Mouse (Mus musculus) kidney, postnatal 0 days (tissue): ENCODE data around the gene Tns3. TPM values are rescaled to one million over a fixed set of nuclear protein-coding genes. Genes with fewer than 3 reads are reported as not detected.

ENCODE experiments used
- ATAC-seq: fragments of 200-750 bp; cut with Nextera tagmentation; replicated peaks from 2 replicates; pipeline ENCODE4 v1.8.0; 2017; ENCODE audit warnings: low read depth, moderate number of reproducible peaks, moderate TSS enrichment, moderate library complexity; ENCODE audit not compliant: low FRiP score
- DNase-seq: peaks from one replicate; pipeline ENCODE4 v3.0.0-alpha.2; 2016; ENCODE audit warnings: low spot score
- H3K27ac ChIP-seq: fragments of 300-500 bp; sonication (generic); 2 replicates; pipeline ENCODE4 v1.5.1; 2014; ENCODE audit warnings: mild to moderate bottlenecking
- H3K27me3 ChIP-seq: fragments of 300-500 bp; sonication (generic); 2 replicates; pipeline ENCODE4 v1.6.1; 2014; ENCODE audit warnings: low read length, mixed read lengths; ENCODE audit not compliant: insufficient read depth
- H3K36me3 ChIP-seq: fragments of 300-500 bp; sonication (generic); 2 replicates; pipeline ENCODE4 v1.6.1; 2014; ENCODE audit warnings: low read length, mixed read lengths; ENCODE audit not compliant: insufficient read depth
- H3K4me1 ChIP-seq: fragments of 300-500 bp; sonication (generic); replicated peaks from 2 replicates; pipeline ENCODE4 v1.6.1; 2014; ENCODE audit warnings: antibody characterized with exemption, low read length, mixed read lengths; ENCODE audit not compliant: insufficient read depth
- H3K4me2 ChIP-seq: fragments of 300-500 bp; sonication (generic); 2 replicates; pipeline ENCODE4 v1.6.1; 2014; ENCODE audit warnings: mild to moderate bottlenecking, low read length, moderate library complexity, mixed read lengths
- H3K4me3 ChIP-seq: fragments of 300-500 bp; sonication (generic); replicated peaks from 2 replicates; pipeline ENCODE4 v1.5.1; 2014; ENCODE audit warnings: low read depth, low read length
- H3K9ac ChIP-seq: fragments of 300-500 bp; sonication (generic); 2 replicates; pipeline ENCODE4 v1.6.1; 2014; ENCODE audit warnings: low read depth, low read length
- H3K9me3 ChIP-seq: fragments of 300-500 bp; sonication (generic); replicated peaks from 2 replicates; pipeline ENCODE4 v1.6.1; 2016; ENCODE audit warnings: low read length, inconsistent platforms, mixed read lengths
- CTCF ChIP-seq: IDR thresholded peaks from 2 replicates; pipeline ENCODE4 v1.5.1; 2016; ENCODE audit warnings: antibody characterized with exemption, low read depth, mild to moderate bottlenecking, moderate library complexity
- WGBS: fragments of 180-500 bp; shearing (Covaris S2); extraction: QIAGEN DNeasy Blood & Tissue Kit; methylation state at CpG from one replicate; pipeline ENCODE4 v1.1.7; 2014; 5-methylcytosine and 5-hydroxymethylcytosine counted together
- polyA plus RNA-seq: library from polyadenylated mRNA; unstranded; fragments of >200 nt; fragmentation: Nextera tagmentation; extraction: Ambion mirVana; gene quantifications from 2 replicates; pipeline ENCODE4 v1.2.1, GENCODE M21; 2015

The Tns3 gene
- polyA plus RNA-seq, 1 experiment from 2014 or later, result 17.6 TPM

- Histone ChIP-seq H3K4me3 (no peak overlapping the region), H3K36me3 (no peaks in the 10 kb centered on the region), H3K9ac (no peak overlapping the region), H3K27me3 (no peaks in the 10 kb centered on the region), H3K27ac (peak overlapping the region; percentile 78), H3K4me1 (peaks cover 6% of the 10 kb centered on the region; the same call in 1 of the 2 replicates), H3K4me2 (peak overlapping the region; percentile 47), H3K9me3 (no peaks in the 10 kb centered on the region)
- peak; percentile 98 for TF ChIP-seq CTCF
- peak; percentile 87 for ATAC-seq
- DNase-seq, result peak; percentile 93
- WGBS, result 18% methylated on average over 13 of the region's 13 CpGs
Measured at GRCm38 (mm10) chr11:8424342-8425225, 239.8 kb downstream of the Tns3 start.

- peak; percentile 93 for TF ChIP-seq CTCF
- H3K27ac ChIP-seq, result no peak overlapping the region
- no peak overlapping the region for H3K9ac ChIP-seq
- ATAC-seq (peak; percentile 80), DNase-seq (peak; percentile 86)
- no peaks in the 10 kb centered on the region for H3K36me3 ChIP-seq
- 30% methylated on average over 18 of the region's 18 CpGs for WGBS
- H3K27me3 ChIP-seq, result no peaks in the 10 kb centered on the region
- no peaks in the 10 kb centered on the region for H3K9me3 ChIP-seq
- no peak overlapping the region for H3K4me2 ChIP-seq
- H3K4me3 ChIP-seq, result no peak overlapping the region
- H3K4me1 ChIP-seq, result no peaks in the 10 kb centered on the region
Measured at GRCm38 (mm10) chr11:8405225-8405899, 259.0 kb downstream of the Tns3 start.

- no peak for TF ChIP-seq CTCF
- no peak overlapping the region for H3K9ac ChIP-seq
- H3K27ac ChIP-seq, result no peak overlapping the region
- H3K9me3 ChIP-seq, result no peaks in the 10 kb centered on the region
- H3K4me2 ChIP-seq, result no peak overlapping the region
- 70% methylated on average over 7 of the region's 7 CpGs for WGBS
- no peaks in the 10 kb centered on the region for H3K27me3 ChIP-seq
- no peak overlapping the region for H3K4me3 ChIP-seq
- no peaks in the 10 kb centered on the region for H3K36me3 ChIP-seq
- DNase-seq (no peak), ATAC-seq (no peak)
- H3K4me1 ChIP-seq, result no peaks in the 10 kb centered on the region
Measured at GRCm38 (mm10) chr11:8401328-8401727, 263.0 kb downstream of the Tns3 start.

- 66% methylated on average over 7 of the region's 7 CpGs for WGBS
- Histone ChIP-seq H3K9ac (no peak overlapping the region), H3K36me3 (no peaks in the 10 kb centered on the region), H3K4me1 (no peaks in the 10 kb centered on the region), H3K27me3 (no peaks in the 10 kb centered on the region), H3K27ac (no peak overlapping the region), H3K4me3 (no peak overlapping the region), H3K4me2 (no peak overlapping the region), H3K9me3 (no peaks in the 10 kb centered on the region)
- no peak for ATAC-seq
- TF ChIP-seq CTCF, result no peak
- no peak for DNase-seq
Measured at GRCm38 (mm10) chr11:8396329-8396728, 268.0 kb downstream of the Tns3 start.

GRCm38 (mm10) chr11:8391564-8391963, 272.8 kb downstream of the Tns3 start:
- Histone ChIP-seq H3K9me3 (no peaks in the 10 kb centered on the region), H3K4me1 (no peaks in the 10 kb centered on the region), H3K36me3 (no peaks in the 10 kb centered on the region), H3K4me2 (no peak overlapping the region), H3K9ac (no peak overlapping the region), H3K27ac (no peak overlapping the region), H3K4me3 (no peak overlapping the region), H3K27me3 (no peaks in the 10 kb centered on the region)
- TF ChIP-seq CTCF, result no peak
- DNase-seq (no peak), ATAC-seq (no peak)
- WGBS, result 62% methylated on average over 5 of the region's 5 CpGs

GRCm38 (mm10) chr11:8385891-8386405, 278.4 kb downstream of the Tns3 start:
- DNase-seq (no peak), ATAC-seq (no peak)
- no peak overlapping the region for H3K4me2 ChIP-seq
- no peak for TF ChIP-seq CTCF
- H3K36me3 ChIP-seq, result no peaks in the 10 kb centered on the region
- no peak overlapping the region for H3K4me3 ChIP-seq
- 81% methylated on average over 7 of the region's 7 CpGs for WGBS
- H3K27ac ChIP-seq, result no peak overlapping the region
- no peak overlapping the region for H3K9ac ChIP-seq
- no peaks in the 10 kb centered on the region for H3K9me3 ChIP-seq
- H3K27me3 ChIP-seq, result no peaks in the 10 kb centered on the region
- no peaks in the 10 kb centered on the region for H3K4me1 ChIP-seq
